Mouse (Mus musculus): ENCODE measurements around the gene Sptssa. TPM values are rescaled to one million over a fixed set of nuclear protein-coding genes. Genes with fewer than 3 reads are reported as not detected.

The Sptssa gene
- polyA plus RNA-seq, 1 experiment, result 106 TPM

Other genes starting within 250 kb of the Sptssa start
- 24.3 and 28.1 TPM in 2 replicates for gene Eapp, start 39.3 kb upstream of the Sptssa start, polyA plus RNA-seq (2012; rRNA removed)
- 60.7 and 68.1 TPM in 2 replicates for gene Snx6, start 139.1 kb upstream of the Sptssa start, polyA plus RNA-seq (2012; rRNA removed)
- 107 and 161 TPM in 2 replicates for gene Cfl2, start 206.3 kb upstream of the Sptssa start, polyA plus RNA-seq (2012; rRNA removed)

Measured in urinary bladder, adult 2 months (tissue).